Mouse (Mus musculus): ENCODE measurements around the gene Trank1. TPM values are rescaled to one million over a fixed set of nuclear protein-coding genes. Genes with fewer than 3 reads are reported as not detected.

The Trank1 gene
- polyA plus RNA-seq, 1 experiment from 2014 or later: 0.79 TPM

DNA sequence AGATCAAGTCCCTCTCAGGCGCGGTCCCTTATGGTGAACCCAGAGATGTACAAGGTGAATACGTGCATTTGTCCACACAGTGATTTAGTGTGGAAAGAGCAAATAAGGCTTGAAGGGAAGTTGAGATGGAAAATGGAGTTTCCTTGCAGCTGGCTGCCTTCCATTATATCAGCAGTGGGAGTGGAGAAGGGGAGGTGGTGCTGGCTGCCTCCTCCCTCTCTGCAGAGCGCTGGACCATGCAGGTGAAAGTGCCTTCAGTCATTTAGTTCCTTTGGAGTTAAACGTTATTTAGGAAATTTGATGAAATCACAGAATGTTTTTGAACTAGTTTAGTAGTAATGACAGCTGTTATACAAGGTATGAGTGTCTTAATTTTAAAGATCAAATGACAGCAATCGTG is 66.3 kb downstream of the Trank1 start:
- H3K36me3 ChIP-seq (ENCODE audit: control insufficient read depth, insufficient read depth, low read length): no peaks in the 10 kb centered on the region
- H3K27me3 ChIP-seq (replicated peaks; ENCODE audit: control insufficient read depth, insufficient read depth, low read length): no peaks in the 10 kb centered on the region
- no peak for DNase-seq (ENCODE audit: low spot score)
- H3K9ac ChIP-seq (ENCODE audit: low read depth, low read length): no peak overlapping the region
- 79% methylated on average over 6 of the region's 6 CpGs for WGBS
- no peaks in the 10 kb centered on the region for H3K9me3 ChIP-seq (ENCODE audit: control insufficient read depth, low read length)
- no peaks in the 10 kb centered on the region for H3K4me1 ChIP-seq (ENCODE audit: control insufficient read depth, insufficient read depth, low read length)
- ATAC-seq (ENCODE audit: low read depth): no peak
- H3K27ac ChIP-seq (replicated peaks; ENCODE audit: low read depth, low read length): no peak overlapping the region
- no peak overlapping the region for H3K4me3 ChIP-seq (ENCODE audit: low read depth, low read length)
- H3K4me2 ChIP-seq (ENCODE audit: low read depth, low read length): no peak overlapping the region

DNA sequence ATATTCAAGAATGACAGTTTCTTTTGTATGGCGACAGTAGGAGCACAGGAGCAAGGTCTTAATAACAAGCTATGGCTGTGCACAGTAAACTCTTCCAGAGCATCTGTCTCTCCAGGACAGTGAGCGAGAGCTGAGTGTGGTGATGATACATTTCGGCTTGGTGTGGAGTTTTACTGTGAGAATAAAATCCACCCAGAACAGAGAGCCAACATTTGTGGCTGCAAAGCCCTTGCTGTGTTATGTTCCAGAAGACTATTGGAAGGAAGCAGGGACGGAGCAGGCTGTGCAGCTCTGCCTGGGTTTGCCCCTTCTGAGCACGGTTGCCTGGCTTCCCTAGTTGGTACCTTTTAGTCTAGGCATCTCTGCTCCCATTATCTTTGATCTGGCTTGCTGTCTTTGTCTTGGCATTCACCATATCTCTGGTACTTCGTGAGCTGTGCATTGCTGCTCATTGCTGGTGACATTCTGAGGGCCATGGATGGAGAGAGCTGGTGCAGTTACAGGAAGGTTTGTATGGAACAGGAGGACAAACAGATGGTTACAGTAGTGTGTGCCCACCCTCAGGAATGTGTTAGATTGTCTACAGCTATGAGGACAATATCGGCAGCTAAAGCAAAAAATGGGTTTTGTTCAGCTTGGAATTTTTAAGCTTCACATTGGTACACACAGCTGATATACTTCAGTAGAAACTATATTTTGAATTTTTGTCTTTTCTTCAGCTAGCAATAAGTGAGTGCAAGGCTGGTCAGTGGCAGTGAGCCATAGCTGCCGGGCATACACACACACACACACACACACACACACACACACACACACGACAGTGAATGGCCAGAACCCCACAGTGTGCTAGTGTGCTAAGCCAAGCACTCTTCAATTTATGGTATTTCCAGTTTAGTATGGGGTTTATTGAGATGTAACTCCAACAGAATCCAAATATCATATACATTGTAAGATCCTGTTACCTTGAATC is 69.8 kb downstream of the Trank1 start:
- no peak overlapping the region for H3K27ac ChIP-seq (replicated peaks; ENCODE audit: low read depth, low read length)
- ATAC-seq (ENCODE audit: low read depth) (no peak), DNase-seq (ENCODE audit: low spot score) (no peak)
- 86% methylated on average over 9 of the region's 9 CpGs for WGBS
- no peak overlapping the region for H3K4me2 ChIP-seq (ENCODE audit: low read depth, low read length)
- 0 out of 2 replicates have a peak, but pooled peaks cover 2% of the 10 kb centered on the region for H3K4me1 ChIP-seq (ENCODE audit: control insufficient read depth, insufficient read depth, low read length)
- no peaks in the 10 kb centered on the region for H3K27me3 ChIP-seq (replicated peaks; ENCODE audit: control insufficient read depth, insufficient read depth, low read length)
- H3K36me3 ChIP-seq (ENCODE audit: control insufficient read depth, insufficient read depth, low read length): no peaks in the 10 kb centered on the region
- H3K9ac ChIP-seq (ENCODE audit: low read depth, low read length): no peak overlapping the region
- no peak overlapping the region for H3K4me3 ChIP-seq (ENCODE audit: low read depth, low read length)
- no peaks in the 10 kb centered on the region for H3K9me3 ChIP-seq (ENCODE audit: control insufficient read depth, low read length)

GRCm38 (mm10) chr9:111382469-111382868 is 70.9 kb downstream of the Trank1 start:
- WGBS: 95% methylated on average over 6 of the region's 6 CpGs
- Histone ChIP-seq H3K9me3 (ENCODE audit: control insufficient read depth, low read length) (no peaks in the 10 kb centered on the region), H3K4me3 (ENCODE audit: low read depth, low read length) (no peak overlapping the region), H3K27me3 (replicated peaks; ENCODE audit: control insufficient read depth, insufficient read depth, low read length) (no peaks in the 10 kb centered on the region), H3K27ac (replicated peaks; ENCODE audit: low read depth, low read length) (no peak overlapping the region), H3K4me2 (ENCODE audit: low read depth, low read length) (no peak overlapping the region), H3K4me1 (ENCODE audit: control insufficient read depth, insufficient read depth, low read length) (peaks cover 6% of the 10 kb centered on the region; the same call in 1 of the 2 replicates), H3K9ac (ENCODE audit: low read depth, low read length) (no peak overlapping the region), H3K36me3 (ENCODE audit: control insufficient read depth, insufficient read depth, low read length) (no peaks in the 10 kb centered on the region)
- no peak for DNase-seq (ENCODE audit: low spot score)
- no peak for ATAC-seq (ENCODE audit: low read depth)

GRCm38 (mm10) chr9:111383046-111383445 is 71.5 kb downstream of the Trank1 start:
- H3K4me1 ChIP-seq (ENCODE audit: control insufficient read depth, insufficient read depth, low read length): peaks cover 9% of the 10 kb centered on the region; the same call in 1 of the 2 replicates
- no peaks in the 10 kb centered on the region for H3K36me3 ChIP-seq (ENCODE audit: control insufficient read depth, insufficient read depth, low read length)
- H3K27ac ChIP-seq (replicated peaks; ENCODE audit: low read depth, low read length): no peak overlapping the region
- ATAC-seq (ENCODE audit: low read depth): no peak
- H3K9ac ChIP-seq (ENCODE audit: low read depth, low read length): no peak overlapping the region
- no peak for DNase-seq (ENCODE audit: low spot score)
- 91% methylated on average over 3 of the region's 3 CpGs for WGBS
- no peaks in the 10 kb centered on the region for H3K27me3 ChIP-seq (replicated peaks; ENCODE audit: control insufficient read depth, insufficient read depth, low read length)
- H3K9me3 ChIP-seq (ENCODE audit: control insufficient read depth, low read length): no peaks in the 10 kb centered on the region
- no peak overlapping the region for H3K4me2 ChIP-seq (ENCODE audit: low read depth, low read length)
- H3K4me3 ChIP-seq (ENCODE audit: low read depth, low read length): no peak overlapping the region

- Histone ChIP-seq H3K4me1 (ENCODE audit: control insufficient read depth, insufficient read depth, low read length) (peaks cover 9% of the 10 kb centered on the region; the same call in 1 of the 2 replicates), H3K4me2 (ENCODE audit: low read depth, low read length) (no peak overlapping the region), H3K9ac (ENCODE audit: low read depth, low read length) (no peak overlapping the region), H3K27ac (replicated peaks; ENCODE audit: low read depth, low read length) (no peak overlapping the region), H3K27me3 (replicated peaks; ENCODE audit: control insufficient read depth, insufficient read depth, low read length) (no peaks in the 10 kb centered on the region), H3K36me3 (ENCODE audit: control insufficient read depth, insufficient read depth, low read length) (no peaks in the 10 kb centered on the region), H3K4me3 (ENCODE audit: low read depth, low read length) (no peak overlapping the region), H3K9me3 (ENCODE audit: control insufficient read depth, low read length) (no peaks in the 10 kb centered on the region)
- 46% methylated on average over 3 of the region's 3 CpGs for WGBS
- DNase-seq (ENCODE audit: low spot score): peak; percentile 28
- ATAC-seq (ENCODE audit: low read depth): no peak
Observed at GRCm38 (mm10) chr9:111383756-111384155, 72.2 kb downstream of the Trank1 start.

DNA sequence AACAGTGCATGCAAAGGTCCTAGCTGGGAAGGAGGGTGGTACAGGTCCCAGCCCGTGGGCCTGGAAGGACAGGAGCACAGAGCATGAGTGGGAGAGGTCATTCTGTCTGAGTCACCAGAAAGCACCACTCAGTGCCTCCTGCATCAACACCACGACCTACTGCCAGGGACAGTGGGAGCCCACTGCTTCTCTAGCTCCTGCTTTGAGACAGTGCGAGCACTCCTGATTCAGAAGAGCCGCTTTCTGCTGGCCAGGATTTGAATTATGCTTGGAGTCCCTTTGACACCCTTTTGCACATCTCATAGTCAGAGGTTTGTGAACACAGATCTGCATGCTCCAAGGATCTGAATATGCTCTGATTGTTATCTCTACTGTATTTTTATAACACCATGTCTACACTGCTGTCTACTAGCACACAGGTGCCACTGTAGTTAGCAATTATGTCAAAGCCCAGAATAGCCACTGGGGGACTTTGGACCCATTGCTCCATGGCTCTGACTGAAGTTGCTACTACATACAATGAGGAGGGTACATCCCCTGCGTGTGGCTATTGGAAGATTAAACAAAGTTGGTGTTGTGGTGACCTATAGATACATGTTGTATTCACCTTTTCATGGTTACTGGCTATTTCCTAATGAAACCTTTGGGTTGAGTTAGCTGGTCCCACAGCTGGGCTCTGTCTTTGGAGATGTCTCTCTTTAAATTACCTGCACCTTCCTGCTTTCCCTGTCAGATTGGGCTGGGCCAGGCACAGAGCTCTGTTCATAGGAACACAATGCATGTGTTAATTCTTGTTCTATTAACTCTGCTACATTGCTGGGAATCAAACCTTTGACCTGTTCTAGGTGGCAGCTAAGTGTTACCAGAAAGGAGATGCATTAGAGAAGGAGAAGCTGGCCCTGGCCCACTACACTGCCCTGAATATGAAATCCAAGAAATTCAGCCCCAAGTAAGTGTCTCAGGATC is 74.3 kb downstream of the Trank1 start:
- Histone ChIP-seq H3K9ac (ENCODE audit: low read depth, low read length) (no peak overlapping the region), H3K9me3 (ENCODE audit: control insufficient read depth, low read length) (no peaks in the 10 kb centered on the region), H3K4me1 (ENCODE audit: control insufficient read depth, insufficient read depth, low read length) (peaks cover 9% of the 10 kb centered on the region; the same call in 1 of the 2 replicates), H3K27me3 (replicated peaks; ENCODE audit: control insufficient read depth, insufficient read depth, low read length) (no peaks in the 10 kb centered on the region), H3K27ac (replicated peaks; ENCODE audit: low read depth, low read length) (no peak overlapping the region), H3K36me3 (ENCODE audit: control insufficient read depth, insufficient read depth, low read length) (no peaks in the 10 kb centered on the region), H3K4me3 (ENCODE audit: low read depth, low read length) (no peak overlapping the region), H3K4me2 (ENCODE audit: low read depth, low read length) (no peak overlapping the region)
- DNase-seq (ENCODE audit: low spot score) (no peak), ATAC-seq (ENCODE audit: low read depth) (no peak)
- 89% methylated on average over 5 of the region's 5 CpGs for WGBS

GRCm38 (mm10) chr9:111386569-111386968 is 75.0 kb downstream of the Trank1 start:
- Histone ChIP-seq H3K27me3 (replicated peaks; ENCODE audit: control insufficient read depth, insufficient read depth, low read length) (no peaks in the 10 kb centered on the region), H3K4me1 (ENCODE audit: control insufficient read depth, insufficient read depth, low read length) (peaks cover 9% of the 10 kb centered on the region; the same call in 1 of the 2 replicates), H3K4me2 (ENCODE audit: low read depth, low read length) (no peak overlapping the region), H3K36me3 (ENCODE audit: control insufficient read depth, insufficient read depth, low read length) (no peaks in the 10 kb centered on the region), H3K27ac (replicated peaks; ENCODE audit: low read depth, low read length) (no peak overlapping the region), H3K4me3 (ENCODE audit: low read depth, low read length) (no peak overlapping the region), H3K9ac (ENCODE audit: low read depth, low read length) (no peak overlapping the region), H3K9me3 (ENCODE audit: control insufficient read depth, low read length) (no peaks in the 10 kb centered on the region)
- peak; percentile 62 for DNase-seq (ENCODE audit: low spot score)
- no peak for ATAC-seq (ENCODE audit: low read depth)
- WGBS: 59% methylated on average over 2 of the region's 2 CpGs

DNA sequence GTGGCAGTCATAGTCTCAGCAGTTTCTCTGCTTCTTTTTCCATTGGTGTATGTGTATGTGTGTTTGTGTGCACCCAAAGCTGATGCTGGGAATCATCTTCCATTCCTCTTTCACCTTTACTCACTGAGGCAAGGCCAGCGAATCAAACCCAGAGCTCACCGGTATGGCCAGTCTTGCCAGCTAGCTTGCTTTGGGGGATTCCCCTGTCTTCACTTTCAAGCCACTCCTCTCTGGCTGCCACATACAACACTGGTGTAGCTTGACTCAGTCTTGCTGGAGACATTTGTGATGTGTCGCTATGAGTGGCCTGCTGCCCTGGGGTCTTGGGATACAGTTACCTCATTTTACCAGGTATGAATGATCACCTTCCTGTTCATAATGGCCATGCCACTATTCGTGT is 76.0 kb downstream of the Trank1 start:
- Histone ChIP-seq H3K4me1 (ENCODE audit: control insufficient read depth, insufficient read depth, low read length) (peaks cover 9% of the 10 kb centered on the region; the same call in 1 of the 2 replicates), H3K9ac (ENCODE audit: low read depth, low read length) (no peak overlapping the region), H3K36me3 (ENCODE audit: control insufficient read depth, insufficient read depth, low read length) (no peaks in the 10 kb centered on the region), H3K4me2 (ENCODE audit: low read depth, low read length) (no peak overlapping the region), H3K27ac (replicated peaks; ENCODE audit: low read depth, low read length) (no peak overlapping the region), H3K27me3 (replicated peaks; ENCODE audit: control insufficient read depth, insufficient read depth, low read length) (no peaks in the 10 kb centered on the region), H3K4me3 (ENCODE audit: low read depth, low read length) (no peak overlapping the region), H3K9me3 (ENCODE audit: control insufficient read depth, low read length) (no peaks in the 10 kb centered on the region)
- 78% methylated on average over 4 of the region's 4 CpGs for WGBS
- ATAC-seq (ENCODE audit: low read depth) (no peak), DNase-seq (ENCODE audit: low spot score) (peak; percentile 21)
